In genomic region chr2:32065371-32065791, GRCm38 (mm10) we compare ENCODE assay signal across 15 mouse cellular contexts. TPM values are rescaled to one million over a fixed set of nuclear protein-coding genes. Genes with fewer than 3 reads are reported as not detected.
DNase-seq lines count a peak whose midpoint lies in the region; ATAC-seq and TF ChIP-seq lines count a peak whose summit lies in the region.
"Had no signal": no experiment of that assay in that cellular context is flagged by ENCODE, and none has a peak within 500 bp of the region (broad histone marks: within the 10 kb centered on the region; RNA-seq: fewer than 3 reads in every experiment).

No protein-coding gene starts in this region.

- H3K36me3 ChIP-seq in heart, embryonic 16.5 days (ENCODE audit: control insufficient read depth, insufficient read depth): peaks cover 12% of the 10 kb centered on the region
- H3K36me3 ChIP-seq in small intestine, adult 2 months (ENCODE audit: control insufficient read depth, insufficient read depth, low read length): peaks cover 8% of the 10 kb centered on the region
- H3K36me3 ChIP-seq in kidney, embryonic 16.5 days (ENCODE audit: insufficient read depth, low read length): no peaks in the 10 kb centered on the region
- H3K36me3 ChIP-seq: embryonic facial prominence, embryonic 12.5 days; intestine, embryonic 15.5 days; neural tube, embryonic 13.5 days had no signal

- DNase-seq in heart, adult 11 months: no peak
- peak; percentile 89 for DNase-seq in CD4-positive helper T cell, adult 2 months (ENCODE audit: low read depth, low spot score)
- peak; percentile 72 to 79 for DNase-seq in CD8-positive naive resting alpha-beta T cell, adult 2 months (ENCODE audit: low read depth in 2 of 2, low spot score in 2 of 2)
- no peak for DNase-seq in left cerebral cortex, adult 8-10 months (ENCODE audit: low spot score in 2 of 2)
- DNase-seq in lung, postnatal 4 days: no peak
- DNase-seq: adrenal gland, adult 8-10 months; lung, adult 18-20 months had no signal

- no peaks in the 10 kb centered on the region for H3K9me3 ChIP-seq in heart, embryonic 16.5 days (replicated peaks; ENCODE audit: control insufficient read depth, low read length)
- H3K9me3 ChIP-seq in kidney, embryonic 16.5 days (ENCODE audit: low read length): no peaks in the 10 kb centered on the region
- H3K9me3 ChIP-seq: embryonic facial prominence, embryonic 12.5 days; intestine, embryonic 15.5 days; neural tube, embryonic 13.5 days had no signal

- peaks cover 70% of the 10 kb centered on the region for H3K4me1 ChIP-seq in heart, embryonic 16.5 days (ENCODE audit: control insufficient read depth, insufficient read depth, low read length)
- H3K4me1 ChIP-seq in small intestine, adult 2 months (ENCODE audit: control insufficient read depth, insufficient read depth, insufficient read length, low read length): no peaks in the 10 kb centered on the region
- H3K4me1 ChIP-seq in kidney, embryonic 16.5 days (ENCODE audit: insufficient read depth, low read length): 0 out of 2 replicates have a peak, but pooled peaks cover 3% of the 10 kb centered on the region
- H3K4me1 ChIP-seq: intestine, embryonic 15.5 days had no signal

- no peaks in the 10 kb centered on the region for H3K27me3 ChIP-seq in heart, embryonic 16.5 days (ENCODE audit: control insufficient read depth, insufficient read depth, low read length)
- H3K27me3 ChIP-seq in small intestine, adult 2 months (ENCODE audit: control insufficient read depth, insufficient read depth, low read length): no peaks in the 10 kb centered on the region
- no peaks in the 10 kb centered on the region; the same call in 1 of the 2 replicates for H3K27me3 ChIP-seq in kidney, embryonic 16.5 days (ENCODE audit: insufficient read depth, low read length)
- H3K27me3 ChIP-seq: intestine, embryonic 15.5 days; neural tube, embryonic 13.5 days had no signal

- ATAC-seq in heart, embryonic 16.5 days (replicated peaks; ENCODE audit: extremely low read depth, insufficient read depth, low FRiP score): 0 out of 2 replicates have a peak, but pooled peaks have one; percentile 2
- ATAC-seq in kidney, embryonic 16.5 days (ENCODE audit: low FRiP score, low TSS enrichment): no peak
- ATAC-seq: intestine, embryonic 15.5 days had no signal

- 40% methylated on average over 5 of the region's 5 CpGs for WGBS in heart, embryonic 16.5 days
- WGBS in small intestine, adult 2 months: 75% methylated on average over 5 of the region's 5 CpGs
- WGBS in kidney, embryonic 16.5 days: 77% methylated on average over 5 of the region's 5 CpGs

- no peak for TF ChIP-seq CTCF in small intestine, adult 2 months (IDR thresholded peaks at IDR 0.05; ENCODE audit: extremely low read depth, insufficient read length, insufficient replicate concordance, low read depth, low read length)

- H3K4me2 ChIP-seq in heart, embryonic 16.5 days (ENCODE audit: low read depth, low read length): peak overlapping the region; percentile 50
- H3K4me2 ChIP-seq in kidney, embryonic 16.5 days (replicated peaks; ENCODE audit: low read depth, low read length): no peak overlapping the region
- H3K4me2 ChIP-seq: embryonic facial prominence, embryonic 12.5 days; intestine, embryonic 15.5 days; neural tube, embryonic 13.5 days had no signal

- TF ChIP-seq POLR2A in small intestine, adult 2 months (IDR thresholded peaks at IDR 0.05; ENCODE audit: low read depth, low read length): no peak

- peak overlapping the region; percentile 95 for H3K27ac ChIP-seq in heart, embryonic 16.5 days (ENCODE audit: low read length)
- peak overlapping the region; percentile 31; the same call in 1 of the 2 replicates for H3K27ac ChIP-seq in small intestine, adult 2 months (ENCODE audit: insufficient read depth, low read depth, low read length)
- H3K27ac ChIP-seq in kidney, embryonic 16.5 days (ENCODE audit: low read length): no peak overlapping the region
- H3K27ac ChIP-seq: embryonic facial prominence, embryonic 12.5 days; intestine, embryonic 15.5 days; kidney, postnatal 0 days; macrophage had no signal

- H3K4me3 ChIP-seq in heart, embryonic 16.5 days (ENCODE audit: low read length): no peak overlapping the region
- no peak overlapping the region for H3K4me3 ChIP-seq in small intestine, adult 2 months (ENCODE audit: low read depth, low read length)
- no peak overlapping the region for H3K4me3 ChIP-seq in kidney, embryonic 16.5 days (ENCODE audit: low read length)
- H3K4me3 ChIP-seq: embryonic facial prominence, embryonic 12.5 days; intestine, embryonic 15.5 days; neural tube, embryonic 13.5 days had no signal

- H3K9ac ChIP-seq in heart, embryonic 16.5 days (ENCODE audit: low read length): peak overlapping the region; percentile 69; the same call in 1 of the 2 replicates
- H3K9ac ChIP-seq in kidney, embryonic 16.5 days (replicated peaks; ENCODE audit: low read length): no peak overlapping the region
- H3K9ac ChIP-seq: embryonic facial prominence, embryonic 12.5 days; intestine, embryonic 15.5 days; neural tube, embryonic 13.5 days had no signal

RNA-seq across cellular contexts. Expression of gene Fam78a, which starts 19.3 kb away (rescaled TPM):
- polyA plus RNA-seq in heart, embryonic 16.5 days (2015; fragmentation: Nextera tagmentation; extraction: Ambion mirVana): 27.6 and 30.1 TPM in 2 replicates
- 8.2 and 25.3 TPM in 2 replicates for polyA plus RNA-seq in small intestine, adult 2 months (2012; rRNA removed)
- total RNA-seq in left cerebral cortex, adult 8-10 months (2022): 10 to 100 TPM in 1 of 4 experiments, 1 to 10 TPM in 3; 6.9 to 15.6 (median 8.9) TPM
- polyA plus RNA-seq in kidney, embryonic 16.5 days (2015; fragmentation: Nextera tagmentation; extraction: Ambion mirVana): 1.6 and 1.8 TPM in 2 replicates

RNA-seq across cellular contexts. Expression of gene Plpp7, which starts 29.9 kb away (rescaled TPM):
- polyA plus RNA-seq in heart, embryonic 16.5 days (2015; fragmentation: Nextera tagmentation; extraction: Ambion mirVana): 19.7 and 21.4 TPM in 2 replicates
- polyA plus RNA-seq in small intestine, adult 2 months (2012; rRNA removed): 2.2 and 3.5 TPM in 2 replicates
- total RNA-seq in left cerebral cortex, adult 8-10 months (2022): 10 to 100 TPM; 26.8 to 31.7 (median 28.8) TPM
- 6.8 and 7.8 TPM in 2 replicates for polyA plus RNA-seq in kidney, embryonic 16.5 days (2015; fragmentation: Nextera tagmentation; extraction: Ambion mirVana)

Comparison
In these comparisons a context has a peak if more than half of its experiments do, and no peak if none do; other contexts are left out.
1. DNase-seq: peak in CD4-positive helper T cell, adult 2 months (single experiment) and CD8-positive naive resting alpha-beta T cell, adult 2 months (2 of 2); none in heart, adult 11 months (single experiment), left cerebral cortex, adult 8-10 months (0 of 2) and lung, postnatal 4 days (0 of 2).